Mouse (Mus musculus) olfactory bulb, adult 2 months (tissue): ENCODE data around the gene Cnn2.

ENCODE experiments used
- CTCF ChIP-seq: fragments of 200-500 bp; IDR thresholded peaks from 2 replicates; pipeline ENCODE4 v1.5.1; 2012; ENCODE audit warnings: low read depth, mild to moderate bottlenecking, low read length, moderate library complexity; ENCODE audit not compliant: insufficient read depth
- POLR2A ChIP-seq: fragments of 200-500 bp; IDR thresholded peaks from 2 replicates; pipeline ENCODE4 v1.6.1; 2012; ENCODE audit warnings: mild to moderate bottlenecking, low read depth, low read length, moderate library complexity; ENCODE audit not compliant: insufficient read depth

DNA sequence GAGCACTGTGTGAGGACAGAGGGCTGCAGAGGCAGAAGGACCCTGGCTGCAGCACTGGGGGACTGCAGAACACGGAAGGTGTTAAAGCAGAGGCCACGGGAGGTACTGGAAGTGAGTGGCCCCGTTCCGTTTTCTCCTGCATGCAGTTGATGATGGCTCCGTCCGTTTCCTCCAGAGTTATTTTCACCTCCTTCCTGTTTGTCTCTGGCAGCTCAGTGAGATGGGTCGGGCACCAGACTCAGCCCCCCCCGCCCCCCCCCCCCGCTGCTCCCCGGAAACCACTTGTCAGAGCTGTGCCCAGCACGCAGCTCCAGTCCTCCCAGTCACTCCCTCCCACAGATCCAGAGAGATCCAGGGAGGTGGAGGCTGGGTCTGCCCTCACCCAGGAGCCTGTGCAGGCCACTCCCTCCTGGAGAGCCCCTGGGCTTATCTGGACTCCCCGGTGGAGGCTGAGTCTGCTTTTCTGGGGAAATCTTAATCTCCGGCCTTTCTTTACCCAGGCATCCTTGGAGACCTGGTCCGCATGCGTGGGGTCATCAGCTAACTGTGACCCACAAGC, 30.4 kb downstream of the Cnn2 start:
- TF ChIP-seq CTCF = no peak
- no peak for TF ChIP-seq POLR2A
